Mouse (Mus musculus) CH12F3 (cell line): ENCODE measurements around the gene Aim2.
"Not testable (repeated sequence)": the region's sequence is repeated elsewhere in the genome, so short reads cannot be mapped to it uniquely, and the experiment has no call there.

ENCODE experiments used
- in situ Hi-C: fragments of 300-500 bp; cut with MboI; formaldehyde crosslinking; loops from 2 replicates; pipeline ENCODE4 v1.14.3; 2020; ENCODE audit warnings: low sequenced_read_pairs

Gene Aim2

DNA sequence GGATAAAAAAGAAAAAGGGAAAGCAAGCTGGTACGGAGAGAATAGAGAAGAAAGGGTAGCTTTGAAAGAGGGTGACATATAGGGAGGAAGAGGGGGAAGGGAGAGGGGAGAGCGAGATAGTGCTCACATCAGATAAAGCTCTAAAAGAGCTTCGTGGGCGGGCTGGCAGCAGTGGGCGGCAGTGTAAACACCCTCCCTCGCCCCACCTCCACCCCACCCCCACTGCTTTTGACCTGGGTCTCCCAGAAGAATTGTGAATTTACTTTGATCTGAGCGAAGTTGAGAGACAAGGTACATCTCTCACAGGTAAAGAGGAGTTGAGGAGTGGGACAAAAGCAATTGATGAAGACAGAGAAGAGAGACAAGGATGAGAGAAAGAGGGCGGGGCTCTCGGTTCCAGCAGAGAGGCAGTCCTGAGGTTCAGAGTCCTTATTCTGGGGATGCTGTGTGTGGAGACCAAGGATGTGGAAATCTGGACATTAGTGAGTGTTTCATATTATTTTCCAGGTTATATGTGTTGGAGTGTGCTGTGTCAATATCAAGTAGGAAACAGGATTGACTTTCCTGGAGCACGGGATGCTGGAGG lies at the start of gene Aim2:
Aim2 (plus strand) TSS at position 508 of the 586 bp plus-strand sequence.
- in situ Hi-C loops: no loop called here

DNA sequence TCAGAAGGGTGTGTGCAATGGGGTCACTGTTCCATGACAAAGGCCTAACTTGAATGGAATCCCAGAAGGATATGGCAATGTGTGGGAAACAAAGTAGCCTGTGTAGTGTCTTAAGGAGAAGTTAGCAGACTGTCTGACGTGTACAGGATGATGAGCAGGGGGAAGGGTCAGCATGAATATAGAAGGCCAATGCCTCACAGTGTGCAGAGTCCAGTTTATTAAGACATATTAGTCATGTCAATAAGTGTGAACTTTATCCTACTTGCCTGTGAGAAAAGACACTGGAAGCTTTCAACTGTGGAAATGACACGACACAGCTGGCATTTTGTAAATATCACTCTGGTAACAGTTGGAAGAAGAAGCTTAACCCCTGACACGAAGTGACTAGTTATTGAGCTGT lies 47.9 kb upstream of the Aim2 start:
- in situ Hi-C loops: not testable (repeated sequence)

DNA sequence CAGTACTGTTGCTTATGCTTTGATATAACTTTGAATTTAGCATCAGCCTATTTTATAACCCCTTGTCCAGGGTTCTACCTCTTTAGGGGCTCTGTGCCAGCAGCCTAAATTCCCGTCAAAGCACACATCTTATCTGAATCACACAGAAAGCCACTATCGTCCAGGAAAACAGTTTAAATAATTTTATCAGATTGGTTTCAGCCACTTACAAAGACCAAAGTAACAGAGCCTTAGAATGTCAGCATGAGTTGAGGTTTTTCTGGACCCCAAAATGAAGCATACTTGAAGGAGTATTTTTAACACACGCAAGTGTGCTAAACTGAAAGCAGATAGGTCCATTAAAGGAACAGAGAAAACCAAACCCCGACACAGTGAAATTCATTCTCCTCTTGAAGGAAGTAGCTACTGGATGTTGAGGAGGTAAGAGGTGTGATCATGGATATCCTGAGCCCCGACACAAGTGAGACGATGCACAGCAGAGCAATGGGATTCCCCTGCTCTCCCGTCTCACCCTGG lies 37.1 kb upstream of the Aim2 start:
- in situ Hi-C loops: not testable (repeated sequence)

DNA sequence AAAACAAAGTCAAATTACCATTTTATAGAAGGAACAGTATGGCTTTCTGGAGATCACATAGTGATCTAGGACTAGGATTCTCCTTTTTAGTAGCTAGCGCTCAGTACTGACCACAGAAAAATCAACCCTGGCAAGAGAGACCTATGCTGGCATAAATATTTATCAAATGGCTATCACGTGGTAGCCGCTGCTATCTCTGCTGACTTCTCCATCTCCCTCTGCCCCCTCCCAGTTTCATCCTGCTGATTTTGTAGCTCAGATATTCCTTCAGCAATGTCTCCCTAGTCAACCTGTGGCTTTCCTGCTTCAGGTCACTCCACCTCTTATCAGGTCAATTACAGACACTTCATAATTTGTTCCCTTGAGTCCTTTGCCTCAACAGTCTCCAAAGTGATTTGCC lies 35.0 kb upstream of the Aim2 start:
- in situ Hi-C loops: no loop called here

DNA sequence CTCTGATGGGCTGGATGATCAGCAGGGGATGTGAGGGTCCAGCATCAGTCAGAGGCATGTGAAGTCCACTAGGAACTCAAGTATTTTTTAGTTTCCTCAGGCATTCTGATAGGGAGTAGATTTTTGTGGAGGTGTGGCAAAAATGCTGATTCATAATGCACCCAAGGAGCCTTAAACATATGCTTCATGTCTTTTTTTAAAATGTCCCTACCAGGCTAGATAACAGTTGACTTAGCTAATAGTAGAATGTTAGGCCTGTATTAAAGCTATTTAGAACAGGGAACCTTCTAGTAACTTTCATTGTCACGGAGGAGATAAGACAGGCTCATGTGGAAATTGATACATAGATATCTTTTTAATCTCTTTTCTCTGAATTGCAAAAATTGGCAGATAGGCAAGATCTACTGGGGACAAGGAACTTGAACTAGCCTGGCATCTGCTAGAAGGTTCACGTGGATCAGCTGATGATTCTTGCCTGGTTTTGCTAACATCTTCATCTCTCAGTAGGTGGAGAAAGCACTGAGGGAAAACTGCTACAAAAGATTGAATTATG lies 32.7 kb upstream of the Aim2 start:
- in situ Hi-C loops: no loop called here

DNA sequence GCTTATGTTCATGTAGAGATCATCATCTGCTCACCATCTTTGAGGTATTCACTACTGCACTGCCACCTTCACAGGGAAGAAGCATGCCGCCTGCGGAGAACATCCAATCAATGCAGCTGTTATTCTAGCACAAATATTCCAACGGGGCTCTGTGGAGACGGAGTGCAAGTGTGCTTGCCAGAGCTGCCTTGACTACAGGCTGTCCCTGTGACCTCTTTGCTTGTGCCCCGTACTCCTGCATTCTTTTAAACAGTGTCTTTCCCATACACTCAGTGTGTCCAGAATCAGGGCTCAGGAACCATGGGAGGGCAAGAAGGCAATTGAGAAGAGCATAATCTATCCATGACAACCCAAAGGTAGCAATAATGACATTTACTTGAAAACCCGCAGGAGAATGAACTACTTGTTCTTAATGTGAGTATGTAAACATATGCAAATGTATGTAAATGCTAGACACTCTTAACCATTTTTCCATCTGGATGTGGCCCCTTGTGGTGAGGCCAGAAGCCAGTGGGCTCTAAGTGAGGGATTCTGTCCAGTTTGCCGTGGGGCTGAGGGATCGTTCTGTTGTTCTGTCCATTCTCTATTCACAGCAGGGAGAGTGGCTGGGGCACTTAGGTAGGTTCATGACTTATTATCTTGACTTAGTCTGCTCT lies 29.0 kb upstream of the Aim2 start:
- in situ Hi-C loops: no loop called here

DNA sequence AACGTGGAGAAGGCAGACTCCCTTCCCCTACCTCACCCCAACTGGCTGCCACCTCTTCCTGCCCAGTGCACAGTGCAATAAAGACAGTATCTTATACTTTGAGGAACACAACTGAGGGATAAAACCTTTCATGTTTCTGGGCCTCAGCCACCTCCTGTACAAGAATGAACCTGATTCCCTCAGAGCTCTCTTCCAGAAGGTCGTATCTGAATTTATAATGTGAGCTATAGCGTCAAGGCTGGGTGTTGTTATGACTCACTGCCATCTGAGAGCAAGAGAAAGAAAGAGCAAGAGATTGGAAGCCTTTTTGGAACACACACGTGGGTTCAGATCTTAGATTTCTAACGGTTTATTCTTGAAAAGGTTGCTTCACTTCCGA lies 28.4 kb upstream of the Aim2 start:
- in situ Hi-C loops: no loop called here

DNA sequence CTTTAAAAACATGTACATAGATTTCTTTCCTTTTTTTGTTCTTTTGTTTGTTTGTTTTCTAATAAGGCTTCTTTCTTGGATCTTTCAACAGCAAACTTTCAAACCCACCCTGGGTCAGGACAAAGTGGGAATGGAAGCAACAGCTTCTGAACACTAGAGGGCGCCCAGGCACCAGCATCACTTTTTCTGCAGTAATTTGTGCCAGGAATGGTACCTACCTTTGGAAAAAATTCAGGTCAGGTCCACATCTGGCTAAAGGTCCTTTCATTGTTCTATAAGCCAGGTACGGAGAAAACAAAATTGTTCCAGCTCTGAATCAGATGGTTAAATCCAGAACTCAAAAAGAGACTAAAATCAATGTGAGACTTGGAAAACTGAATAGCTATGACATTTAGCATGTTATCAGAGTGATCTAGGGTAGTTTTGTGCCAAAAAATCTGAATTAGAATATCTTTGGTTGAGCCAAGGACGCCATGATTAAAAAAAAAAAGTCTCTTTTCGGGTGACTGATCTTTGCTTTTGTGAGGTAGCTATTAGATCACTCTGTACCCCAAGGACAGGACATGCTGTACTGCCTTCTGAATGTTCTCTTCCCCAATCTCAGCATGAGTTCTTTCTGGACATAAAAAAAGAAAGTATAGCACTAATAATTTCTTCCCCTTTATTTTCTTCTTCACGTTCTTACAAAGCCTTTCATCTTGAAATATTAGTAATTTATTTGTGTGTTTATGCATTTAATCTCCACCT lies 26.7 kb upstream of the Aim2 start:
- in situ Hi-C loops: no loop called here

DNA sequence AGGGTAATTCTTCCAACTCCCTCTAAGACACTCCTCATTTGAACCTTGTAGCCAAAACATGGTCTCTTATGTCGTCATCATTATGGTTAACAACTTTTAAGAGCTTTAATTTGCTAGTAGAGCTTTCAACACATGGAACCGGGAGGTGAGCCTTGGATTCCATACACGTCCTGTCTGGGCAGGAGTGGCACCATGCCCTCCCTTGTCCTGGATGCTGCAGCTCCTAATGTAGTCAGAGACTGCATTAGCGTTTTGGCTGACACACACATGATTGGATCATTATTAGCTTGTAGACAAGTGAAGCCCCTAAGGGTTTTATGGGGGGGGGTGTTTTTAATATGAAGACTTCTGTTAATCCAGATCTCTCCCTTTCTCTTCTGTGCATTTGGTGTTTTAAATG lies 25.7 kb upstream of the Aim2 start:
- in situ Hi-C loops: no loop called here

DNA sequence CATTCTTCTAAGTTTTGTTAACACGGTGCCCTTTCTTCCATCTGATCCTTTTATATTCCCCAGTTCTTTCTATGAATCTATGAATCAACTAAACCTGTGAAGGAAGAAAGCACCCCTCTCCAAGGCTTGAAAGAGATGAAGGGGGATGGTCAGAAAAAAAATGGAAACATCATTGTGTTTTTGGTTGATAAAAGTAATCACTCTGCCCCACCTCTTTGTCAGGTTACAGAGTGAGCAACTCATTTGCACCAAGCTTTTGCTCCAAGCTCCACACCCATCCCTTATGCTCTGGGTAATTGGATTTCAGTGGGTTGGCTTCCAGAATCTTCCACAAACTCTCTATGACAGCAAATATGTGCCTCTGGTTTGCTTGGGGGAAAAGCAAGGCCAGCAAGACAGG lies 25.3 kb upstream of the Aim2 start:
- in situ Hi-C loops: no loop called here

DNA sequence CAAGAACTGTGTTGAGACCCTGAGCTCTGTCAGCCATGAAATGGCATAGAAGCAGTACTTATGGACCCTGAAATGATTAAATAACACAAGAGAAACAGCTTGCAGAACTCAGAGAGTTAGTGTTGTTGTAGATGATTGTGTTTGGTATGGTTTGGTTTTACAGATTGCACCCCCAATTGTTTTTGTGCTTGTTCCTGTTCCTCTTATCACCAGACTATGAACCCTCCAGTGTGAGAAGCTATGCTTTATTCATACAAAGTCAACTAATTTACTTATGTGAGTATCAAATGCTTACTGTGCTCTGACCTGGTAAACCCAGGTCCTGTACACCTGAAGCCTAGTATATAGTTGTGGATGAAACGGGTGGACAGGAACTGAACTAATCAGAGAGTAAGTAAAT lies 24.1 kb upstream of the Aim2 start:
- in situ Hi-C loops: no loop called here

DNA sequence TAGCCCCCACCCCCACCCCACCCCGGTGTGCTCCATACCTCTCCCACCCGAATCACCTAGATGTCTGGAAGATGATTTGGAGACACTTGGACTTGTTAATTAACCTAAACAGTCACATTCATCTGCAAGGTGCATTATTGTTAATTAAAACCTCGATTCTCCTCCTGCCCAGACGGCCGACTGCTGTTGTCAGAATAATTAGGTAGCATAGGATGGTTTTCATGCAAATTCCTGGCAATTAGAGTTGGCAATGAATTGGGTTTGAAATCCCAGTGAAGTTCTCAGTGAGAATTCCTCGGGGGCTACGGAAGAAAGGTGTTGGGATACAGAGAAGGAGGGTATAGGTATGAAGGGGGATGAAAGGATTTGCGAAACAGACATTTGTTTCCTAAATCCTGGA lies 22.2 kb upstream of the Aim2 start:
- in situ Hi-C loops: no loop called here

DNA sequence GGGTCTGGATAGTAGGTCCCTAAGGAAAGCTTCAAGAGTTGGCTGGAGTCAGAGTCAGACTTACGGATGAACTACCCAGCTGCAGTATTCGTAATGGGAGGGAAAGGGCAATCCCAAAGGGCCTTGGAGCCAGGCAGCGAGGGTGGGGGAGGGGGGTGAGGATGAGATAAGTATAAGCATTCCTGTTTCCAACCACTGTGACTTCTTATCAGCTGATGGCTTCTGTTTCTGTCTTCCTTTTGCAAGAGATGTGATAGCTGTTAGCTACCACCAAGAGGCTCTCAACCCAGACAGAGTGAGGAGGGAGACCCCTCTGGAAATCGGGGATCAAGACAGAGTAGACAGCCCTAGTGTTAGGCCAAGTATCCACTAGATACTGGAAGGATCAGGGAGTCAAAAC lies 21.5 kb upstream of the Aim2 start:
- in situ Hi-C loops: no loop called here

DNA sequence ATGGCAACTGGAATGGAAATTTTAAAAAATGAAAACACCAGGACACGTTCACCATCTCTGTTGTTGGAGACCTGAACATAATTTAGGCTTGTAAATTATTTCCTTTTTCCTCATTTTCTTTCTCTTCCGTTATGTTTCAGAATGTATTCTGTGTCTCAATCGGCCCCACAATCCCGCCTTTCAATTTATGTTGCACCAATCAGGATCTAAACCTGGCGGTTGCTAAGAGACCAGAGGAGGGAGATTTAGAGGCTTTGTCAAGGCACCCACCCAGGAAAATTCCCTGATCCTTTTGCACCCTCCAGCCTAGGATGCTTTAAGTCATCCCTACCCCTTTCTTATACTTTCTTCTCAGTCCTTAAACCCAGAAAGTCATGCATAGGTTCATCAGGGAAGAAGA lies 20.9 kb upstream of the Aim2 start:
- in situ Hi-C loops: no loop called here

DNA sequence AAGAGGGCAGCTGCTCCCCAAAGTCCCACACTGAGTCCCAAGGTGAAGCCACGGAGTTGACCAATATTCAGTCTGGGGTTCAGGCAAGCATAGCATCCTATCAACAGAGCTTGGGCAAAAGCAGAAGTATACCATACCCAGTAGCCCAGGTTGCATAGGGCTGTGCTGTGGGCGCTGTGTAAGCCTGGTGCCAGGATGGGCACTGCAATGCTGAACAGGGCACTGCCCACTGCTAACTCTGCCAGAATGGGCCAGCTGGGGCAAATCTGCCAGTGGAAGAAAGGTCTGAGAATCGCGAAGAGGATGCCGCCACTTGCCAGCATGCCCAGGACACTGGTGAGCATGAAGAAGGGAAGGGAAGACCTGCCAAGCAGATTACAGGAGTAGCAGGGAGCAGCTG lies 18.3 kb upstream of the Aim2 start:
- in situ Hi-C loops: no loop called here

DNA sequence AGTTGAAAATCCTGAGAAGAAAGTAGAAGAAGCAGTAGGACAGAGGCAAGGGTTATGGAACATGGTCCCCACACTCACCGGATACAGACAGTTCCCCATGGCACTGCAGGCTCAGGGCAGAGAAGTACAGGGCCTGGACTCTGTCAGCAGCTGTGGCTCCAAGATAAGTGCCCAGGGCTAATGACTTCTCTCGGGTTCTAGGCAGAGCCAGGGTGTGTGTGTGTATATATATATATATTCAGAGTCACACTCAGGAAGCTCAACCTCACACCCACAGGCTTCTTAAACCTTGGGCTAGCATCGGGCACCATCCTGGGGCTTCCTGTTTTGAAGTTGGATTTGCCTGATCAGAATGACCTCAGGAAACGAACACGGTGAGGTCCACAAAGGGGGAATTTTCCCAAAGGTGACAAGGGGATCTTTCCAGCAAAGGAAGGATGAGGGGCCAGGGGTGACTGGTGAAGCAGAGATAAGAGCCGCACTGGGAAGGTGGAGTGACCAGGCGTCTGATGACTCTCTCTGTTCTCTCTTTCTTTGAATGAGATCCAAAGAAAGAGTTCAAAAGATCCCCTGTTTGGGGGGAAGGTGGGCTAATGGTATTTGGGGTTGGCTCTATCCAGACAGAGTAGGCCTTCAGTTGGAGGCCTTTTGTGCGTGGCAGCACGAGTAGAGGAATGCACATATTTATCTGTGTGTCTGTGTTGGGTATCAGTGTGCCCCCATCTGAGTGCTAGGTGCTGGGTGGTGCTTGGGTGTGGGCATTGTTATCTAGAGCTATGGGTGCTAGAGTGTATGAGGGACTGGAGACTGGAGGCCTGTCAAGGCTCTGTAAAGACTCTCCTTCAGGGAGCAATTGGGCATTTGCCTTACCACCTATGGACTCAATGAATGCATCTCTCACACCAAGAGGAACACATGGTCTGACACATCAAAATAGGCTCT lies 17.1 kb upstream of the Aim2 start, which contains the start of gene Ackr1:
Ackr1 (minus strand) TSS at position 439 of the 942 bp plus-strand sequence.
- in situ Hi-C loops: no loop called here

DNA sequence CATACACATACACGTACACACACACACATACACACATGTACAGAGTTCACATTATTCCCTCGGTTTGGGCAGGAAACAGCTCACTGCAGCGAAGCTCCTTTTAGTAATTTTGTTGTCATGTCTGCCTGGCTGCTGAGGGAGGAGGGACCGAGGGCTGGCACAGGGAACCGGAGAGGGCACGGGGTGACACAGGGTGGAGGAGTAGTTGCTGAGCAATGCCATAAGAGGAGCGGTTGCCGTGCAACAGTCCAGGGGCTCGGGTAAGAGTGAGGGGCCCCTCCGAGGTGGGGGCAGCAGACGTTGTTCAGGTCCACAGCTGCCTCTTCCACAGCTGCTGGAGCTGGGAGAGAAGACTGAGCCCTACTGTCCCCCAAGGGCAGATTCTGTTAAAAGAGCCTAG lies 14.8 kb upstream of the Aim2 start:
- in situ Hi-C loops: loop anchor here (5.0 kb wide), 1 partner anchor 41 kb away; no protein-coding TSS in a partner anchor

DNA sequence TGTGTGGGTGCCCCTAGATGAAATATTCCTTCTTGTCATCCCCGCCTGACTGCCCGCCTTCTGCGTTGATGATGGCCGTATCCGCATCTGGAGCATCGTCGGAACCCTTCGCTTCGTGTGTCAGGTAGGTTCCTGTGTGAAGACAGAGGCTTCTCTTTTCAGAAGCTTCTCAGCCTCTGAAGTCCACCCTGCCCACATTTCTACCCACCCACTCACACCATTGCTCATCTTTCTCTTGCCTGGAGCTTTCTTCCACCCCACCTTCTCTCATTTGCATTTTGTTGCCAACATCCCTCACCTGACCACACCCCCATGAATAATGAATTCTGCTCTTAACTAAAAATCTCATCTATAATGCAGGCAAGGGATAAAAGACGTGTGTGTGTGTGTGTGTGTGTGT lies 13.7 kb upstream of the Aim2 start:
- in situ Hi-C loops: loop anchor here (5.0 kb wide), 1 partner anchor 40 kb away; no protein-coding TSS in a partner anchor

DNA sequence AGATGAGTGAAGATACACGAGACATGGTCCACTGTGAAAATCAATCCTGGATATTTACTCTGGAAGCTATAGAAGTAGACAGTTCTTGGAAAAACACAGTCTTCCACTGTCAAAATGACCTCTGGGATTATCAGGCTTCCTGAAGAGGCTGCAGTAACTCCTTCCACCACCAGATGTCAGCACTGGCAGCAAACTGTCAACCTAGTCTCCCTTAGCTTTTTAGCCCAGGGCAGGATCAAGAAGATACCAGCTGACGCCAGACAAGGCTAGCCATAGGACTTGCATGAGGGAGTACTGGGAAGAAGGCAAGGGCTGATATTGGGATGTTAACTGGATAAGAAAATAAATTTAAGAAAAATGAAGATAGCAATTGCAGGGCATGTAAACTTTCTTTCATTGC lies 11.1 kb upstream of the Aim2 start:
- in situ Hi-C loops: loop anchor here (5.0 kb wide), 1 partner anchor 38 kb away; no protein-coding TSS in a partner anchor

DNA sequence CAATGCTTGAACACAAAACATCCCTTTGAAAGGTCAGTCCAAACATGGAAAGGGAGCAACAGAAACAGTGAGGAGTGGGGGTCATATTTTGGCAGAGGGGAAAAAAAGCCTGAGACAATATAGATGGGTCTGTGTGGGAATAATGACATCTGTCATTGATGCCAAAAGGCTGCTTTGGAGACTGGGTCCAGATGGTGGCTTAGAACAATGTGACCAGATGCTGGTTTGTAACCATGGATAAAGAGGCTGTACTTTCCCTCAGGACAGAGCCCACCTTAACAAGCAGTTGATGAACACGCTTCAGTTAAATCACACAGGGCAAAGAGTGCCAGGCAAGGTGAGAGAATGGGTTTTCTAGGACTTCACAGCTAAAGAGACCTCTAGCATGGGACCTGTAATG lies 8.3 kb upstream of the Aim2 start:
- in situ Hi-C loops: no loop called here
